Mouse (Mus musculus) liver, embryonic 14.5 days (tissue): Measurements from ENCODE around the gene 1700008O03Rik.

Experiments
- CTCF ChIP-seq: IDR thresholded peaks from 2 replicates; pipeline ENCODE4 v1.5.1; 2016; ENCODE audit warnings: antibody characterized with exemption, low read depth, control low read depth
- EP300 ChIP-seq: IDR thresholded peaks from 2 replicates; pipeline ENCODE4 v1.6.1; 2016; ENCODE audit warnings: antibody characterized with exemption, low read depth

DNA sequence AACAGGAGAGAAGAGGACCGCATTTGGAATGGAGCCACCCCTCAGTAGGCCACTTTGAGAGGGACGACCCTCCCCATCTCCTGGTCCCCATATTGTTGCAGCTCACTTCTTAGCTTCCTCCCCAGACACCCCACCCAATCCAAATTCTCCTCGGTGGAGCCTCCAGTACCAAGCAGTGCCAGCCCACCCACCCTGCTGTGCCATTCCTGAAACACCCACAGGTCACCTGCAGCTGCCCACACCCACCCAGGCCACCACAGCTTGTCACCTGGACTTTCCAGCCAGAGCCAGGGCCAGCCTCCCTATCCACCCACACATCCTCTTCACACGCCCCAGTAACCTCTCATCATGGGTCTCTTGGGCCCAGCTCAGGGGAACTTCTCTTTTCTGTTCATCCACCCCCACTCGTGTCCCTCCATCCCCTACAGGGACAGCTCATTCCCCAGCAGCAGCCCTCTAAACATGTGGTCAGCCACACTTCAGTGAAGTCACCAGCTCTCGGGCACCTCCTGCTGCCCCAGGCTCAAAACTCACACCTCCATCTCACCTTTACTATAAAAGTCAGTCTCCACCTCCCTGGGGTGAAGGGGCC, 73.8 kb downstream of the 1700008O03Rik start:
- TF ChIP-seq CTCF: no peak
- no peak for TF ChIP-seq EP300
